Mouse (Mus musculus): ENCODE measurements around the gene Tead3.

Gene Tead3

DNA sequence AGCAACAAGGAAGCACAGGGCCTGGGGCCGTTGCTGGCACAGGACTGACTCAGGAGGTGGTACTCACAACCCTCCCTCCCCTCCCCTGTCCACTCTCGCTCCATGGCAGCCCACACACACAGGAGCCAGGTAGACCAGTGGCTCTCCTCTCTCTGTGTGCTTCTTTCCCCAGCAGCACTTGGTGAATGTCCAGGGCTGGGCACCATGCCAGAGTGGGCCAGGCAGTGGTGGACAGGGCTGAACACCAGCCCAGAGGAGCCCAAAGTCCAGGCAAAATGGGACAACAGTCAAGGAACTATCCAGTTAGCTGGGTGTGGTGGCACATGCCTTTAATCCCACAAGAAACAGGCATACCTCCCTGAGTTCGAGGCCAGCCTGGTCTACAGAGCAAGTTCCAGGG, 60.4 kb downstream of the Tead3 start:
- in situ Hi-C loops (cut with MboI; ENCODE audit: low pct_unique_long_range_greater_than_20kb in 1 of 2, low sequenced_read_pairs in 2 of 2, unreplicated experiment in 1 of 2), result no loop called here

DNA sequence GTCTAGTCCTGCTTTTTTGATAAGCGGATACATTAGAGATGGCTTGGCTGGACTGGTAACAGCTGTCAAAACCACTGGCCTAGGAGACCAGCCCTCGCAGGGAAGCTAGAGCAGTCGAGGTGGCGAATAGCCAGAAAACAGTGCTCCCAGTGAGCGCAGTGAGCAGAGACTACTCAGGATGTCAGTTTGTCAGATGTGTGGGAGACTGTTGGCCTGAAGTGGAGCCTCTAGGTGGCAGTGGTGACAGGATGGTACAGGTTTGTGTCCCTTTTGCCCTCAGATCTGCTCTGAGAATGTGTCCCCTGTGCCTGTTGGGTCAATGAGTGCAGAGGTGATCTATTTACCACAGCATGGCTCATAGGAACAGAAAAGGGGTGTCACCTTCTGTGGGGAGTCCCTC, 62.6 kb downstream of the Tead3 start:
- in situ Hi-C loops (cut with MboI; ENCODE audit: low pct_unique_long_range_greater_than_20kb in 1 of 2, low sequenced_read_pairs in 2 of 2, unreplicated experiment in 1 of 2), result no loop called here

DNA sequence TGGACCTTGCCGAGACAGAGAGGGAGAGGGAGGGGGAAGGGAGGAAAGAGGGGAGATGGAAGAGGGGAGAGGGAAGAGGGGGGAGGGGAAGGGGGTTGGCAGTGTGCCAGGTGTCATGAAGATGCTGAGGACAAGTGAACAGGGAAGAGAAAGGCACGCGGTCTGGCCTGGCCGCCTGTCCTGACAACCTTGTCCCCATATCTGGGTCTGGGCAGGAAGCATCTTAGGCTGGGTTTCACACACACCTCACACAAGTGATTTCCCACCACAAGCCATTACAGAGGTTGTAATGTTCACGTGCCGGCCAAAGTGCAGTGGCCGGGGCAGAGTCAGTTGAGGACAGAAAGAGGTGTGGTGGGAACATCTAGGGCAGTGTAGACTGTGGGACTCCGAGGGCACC, 63.0 kb downstream of the Tead3 start:
- in situ Hi-C loops (cut with MboI; ENCODE audit: low pct_unique_long_range_greater_than_20kb in 1 of 2, low sequenced_read_pairs in 2 of 2, unreplicated experiment in 1 of 2), result no loop called here

DNA sequence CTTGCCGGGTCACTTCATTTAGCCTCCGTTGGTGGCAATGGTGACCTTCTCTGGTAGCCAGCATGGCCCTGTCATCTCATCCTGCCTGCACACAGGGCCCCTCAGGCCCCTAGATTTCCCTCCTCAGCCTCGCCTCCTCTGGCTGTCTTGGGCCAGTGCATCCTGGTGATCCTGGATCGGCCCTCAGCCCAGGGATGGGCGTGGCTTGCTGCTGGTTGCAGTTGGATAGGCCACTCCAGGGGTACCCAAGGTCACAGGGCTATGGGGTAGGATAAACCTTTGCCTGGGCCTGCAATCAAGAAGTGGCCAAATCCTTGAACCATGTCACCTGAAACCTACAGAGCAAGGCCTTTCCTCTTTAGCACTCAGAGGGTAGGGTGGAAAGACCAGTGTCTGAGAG, 63.7 kb downstream of the Tead3 start:
- in situ Hi-C loops (cut with MboI; ENCODE audit: low pct_unique_long_range_greater_than_20kb in 1 of 2, low sequenced_read_pairs in 2 of 2, unreplicated experiment in 1 of 2), result no loop called here

DNA sequence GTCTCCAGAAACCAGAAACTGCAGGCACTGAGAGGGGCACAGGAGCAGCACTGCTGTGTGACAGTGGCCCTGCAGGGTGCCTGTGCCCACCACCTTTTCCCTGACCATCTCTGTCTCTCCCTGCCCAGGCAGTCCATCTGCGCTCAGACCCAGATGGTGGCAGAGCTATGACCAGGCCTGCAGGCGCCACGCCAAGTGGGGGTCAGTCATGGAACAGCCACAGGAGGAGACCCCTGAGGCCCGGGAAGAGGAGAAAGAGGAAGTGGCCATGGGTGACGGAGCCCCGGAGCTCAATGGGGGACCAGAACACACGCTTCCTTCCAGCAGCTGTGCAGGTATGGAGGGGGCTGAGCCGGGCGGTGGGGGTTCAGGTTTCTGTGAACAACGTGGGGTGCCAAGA, 64.5 kb downstream of the Tead3 start:
- in situ Hi-C loops (cut with MboI; ENCODE audit: low pct_unique_long_range_greater_than_20kb in 1 of 2, low sequenced_read_pairs in 2 of 2, unreplicated experiment in 1 of 2), result no loop called here

DNA sequence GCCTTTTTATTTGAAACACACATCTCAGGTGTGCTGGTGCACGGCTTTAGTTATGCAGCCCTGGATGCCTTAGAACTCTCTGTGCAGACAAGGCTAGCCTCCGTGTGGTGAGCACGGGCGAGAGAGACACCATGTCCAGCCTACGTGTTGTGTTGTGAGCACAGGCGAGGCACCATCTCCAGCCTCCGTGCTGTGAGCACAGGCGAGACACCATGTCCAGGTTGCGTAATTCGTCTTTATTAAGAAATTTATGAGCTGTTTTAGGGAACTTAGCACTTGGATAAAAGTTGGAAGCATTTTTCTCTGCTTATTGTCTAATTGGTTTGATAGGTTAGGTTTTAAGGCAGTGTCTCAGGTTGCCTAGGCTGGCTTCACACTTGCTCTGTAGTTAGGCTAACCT, 67.4 kb downstream of the Tead3 start:
- in situ Hi-C loops (cut with MboI; ENCODE audit: low pct_unique_long_range_greater_than_20kb in 1 of 2, low sequenced_read_pairs in 2 of 2, unreplicated experiment in 1 of 2), result no loop called here

DNA sequence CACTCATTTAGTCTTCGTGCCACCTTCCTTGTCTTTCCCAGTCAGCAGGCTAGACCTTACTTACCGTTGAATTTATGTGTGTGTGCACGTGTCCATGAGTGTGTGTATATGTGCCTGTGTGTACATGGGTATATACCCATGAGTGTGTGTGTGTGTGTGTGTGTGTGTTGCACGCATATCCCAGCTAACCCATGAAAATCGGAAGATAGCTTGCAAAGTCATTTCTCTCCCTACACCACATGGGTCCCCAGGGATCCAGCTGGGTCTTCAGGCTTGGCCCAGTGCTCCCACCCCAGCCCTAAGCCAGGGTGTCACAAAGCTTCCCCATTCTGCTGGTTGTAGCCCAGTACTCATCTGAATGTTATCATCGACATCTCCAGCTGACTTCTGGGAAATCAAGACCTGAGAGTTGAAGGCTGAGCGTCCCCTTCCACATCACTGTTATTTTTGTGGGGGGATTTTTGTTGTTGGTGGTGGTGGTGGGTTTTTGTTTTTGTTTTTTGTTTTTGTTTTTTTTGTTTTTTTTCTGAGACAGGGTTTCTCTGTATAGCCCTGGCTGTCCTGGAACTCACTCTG, 68.7 kb downstream of the Tead3 start:
- in situ Hi-C loops (cut with MboI; ENCODE audit: low pct_unique_long_range_greater_than_20kb in 1 of 2, low sequenced_read_pairs in 2 of 2, unreplicated experiment in 1 of 2), result no loop called here

Data from mouse embryonic stem cell (cell line).